Mouse (Mus musculus) heart, postnatal 25 days (tissue): ENCODE results near the gene Thoc5. TPM values are rescaled to one million over a fixed set of nuclear protein-coding genes. Genes with fewer than 3 reads are reported as not detected.
A peak's percentile ranks its signal among the peaks of the same experiment; 100 is the strongest.

Experiments used
- DNase-seq: peaks from one replicate; pipeline ENCODE4 v3.0.0; 2022; ENCODE audit warnings: low spot score
- intact Hi-C: fragments of 180-260 bp; cut with DNase I; formaldehyde crosslinking; loops from one replicate; pipeline ENCODE4 v1.15.1; 2025
- total RNA-seq, 2 experiments: library from RNA; stranded (reverse); gene quantifications; 2 replicates each; pipeline ENCODE4 v1.2.3; 2021

The Thoc5 gene
- 10 to 100 TPM; 16.3 to 16.9 TPM for total RNA-seq

- intact Hi-C loops: no loop called here
Measured at GRCm38 (mm10) chr11:4894848-4895816, at the start of gene Thoc5. Gene Thoc5, plus strand, starts transcription at chr11:4895320.

GRCm38 (mm10) chr11:4848483-4849248 lies 46.5 kb upstream of the Thoc5 start:
- intact Hi-C loops: no loop called here
- DNase-seq: peak; percentile 8

More at GRCm38 (mm10) chr11:4894848-4895816, at the start of gene Thoc5:
- peak; percentile 63 for DNase-seq

- intact Hi-C loops: no loop called here
- DNase-seq: peak; percentile 98
Measured at GRCm38 (mm10) chr11:4849258-4849943, 45.7 kb upstream of the Thoc5 start, which contains the start of gene Nf2. Gene Nf2, minus strand, starts transcription at chr11:4849536.

DNA sequence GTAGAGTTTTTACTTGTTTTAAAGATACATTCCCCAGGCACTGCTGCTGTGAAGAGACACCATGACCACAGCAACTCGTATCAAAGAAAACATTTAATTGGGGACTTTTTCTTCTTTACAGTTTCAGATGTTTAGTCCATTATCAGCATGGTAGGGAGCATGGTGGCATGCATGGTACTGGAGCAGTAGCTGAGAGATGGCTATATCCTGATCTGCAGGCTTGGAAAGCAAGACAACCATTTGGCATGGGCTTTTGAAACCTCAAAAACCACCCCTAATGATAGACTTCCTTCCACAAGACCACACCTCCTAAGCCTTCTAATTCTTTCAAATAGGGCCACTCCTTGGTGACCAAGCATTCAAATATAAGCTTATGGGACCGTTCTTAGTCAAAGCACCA lies 44.7 kb upstream of the Thoc5 start:
- DNase-seq: no peak
- intact Hi-C loops: no loop called here

- intact Hi-C loops: no loop called here
- no peak for DNase-seq
Measured at GRCm38 (mm10) chr11:4853021-4853420, 42.1 kb upstream of the Thoc5 start.

- DNase-seq: no peak
Measured at GRCm38 (mm10) chr11:4854181-4854580, 40.9 kb upstream of the Thoc5 start.

GRCm38 (mm10) chr11:4858416-4858815 lies 36.7 kb upstream of the Thoc5 start:
- intact Hi-C loops: no loop called here
- no peak for DNase-seq

More at GRCm38 (mm10) chr11:4854181-4854580, 40.9 kb upstream of the Thoc5 start:
- intact Hi-C loops: no loop called here

DNA sequence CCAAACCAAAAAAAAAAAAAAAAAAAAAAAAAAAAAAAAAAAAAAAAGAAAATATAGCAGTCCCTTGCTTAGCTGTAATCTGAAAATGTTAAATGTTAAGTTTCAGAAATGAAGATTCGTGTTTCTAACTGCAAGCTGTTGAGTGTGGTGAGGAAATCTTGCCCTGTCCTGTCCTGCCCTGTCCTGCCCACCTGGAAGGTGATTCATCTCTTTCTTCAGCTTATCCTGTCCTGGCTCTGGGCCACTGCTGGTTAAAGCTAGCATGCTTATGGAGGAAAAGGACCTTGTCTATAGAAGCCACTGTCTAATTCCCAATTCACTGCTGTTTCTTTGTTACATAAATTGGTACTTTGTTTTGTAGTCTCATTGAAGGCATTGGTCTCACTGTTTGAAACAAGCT lies 34.1 kb upstream of the Thoc5 start:
- DNase-seq: no peak
- intact Hi-C loops: no loop called here

DNA sequence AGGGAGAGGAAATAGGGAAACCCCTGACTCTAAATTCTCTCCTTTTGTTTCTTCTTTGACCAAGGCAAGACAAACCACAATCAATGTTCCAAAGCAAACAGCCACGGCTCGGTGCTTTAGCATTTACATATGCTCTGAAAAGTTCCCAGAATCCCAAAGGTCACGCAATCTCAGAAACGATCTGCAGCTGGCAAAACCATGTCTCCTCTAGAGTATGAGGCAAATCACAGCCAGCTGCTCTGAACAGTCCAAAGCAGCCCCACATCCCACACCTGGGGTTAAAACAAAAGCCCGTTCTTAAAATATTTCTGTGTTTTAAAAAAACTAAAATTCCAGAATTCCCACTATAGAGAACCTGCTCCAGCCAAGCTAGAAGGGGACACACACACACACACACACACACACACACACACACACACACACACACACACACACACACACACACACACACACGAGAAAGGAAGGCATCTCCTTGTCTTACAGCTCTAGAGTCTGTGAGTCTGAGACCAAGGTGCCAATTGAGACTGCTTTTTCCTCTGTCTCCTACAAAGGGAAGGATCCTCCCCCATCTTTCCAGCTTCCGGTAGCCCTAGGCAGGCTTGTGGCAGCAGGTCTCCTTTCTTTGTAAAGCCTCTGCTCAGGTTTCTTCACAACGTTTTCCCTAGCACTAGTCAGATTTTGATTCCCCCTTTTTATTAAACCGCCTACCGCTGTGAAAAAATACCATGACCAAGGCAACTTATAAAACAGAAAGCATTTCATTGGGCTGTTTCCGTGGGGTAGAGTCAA lies 33.1 kb upstream of the Thoc5 start:
- intact Hi-C loops: no loop called here

GRCm38 (mm10) chr11:4862730-4863129 lies 32.4 kb upstream of the Thoc5 start:
- no peak for DNase-seq
- intact Hi-C loops: no loop called here

More for the DNA sequence above, 33.1 kb upstream of the Thoc5 start:
- DNase-seq: no peak

- DNase-seq: no peak
- intact Hi-C loops: loop anchor here (2.0 kb wide), 2 partner anchors 23 to 429 kb away; no protein-coding TSS in a partner anchor
Measured at GRCm38 (mm10) chr11:4865645-4866251, 29.4 kb upstream of the Thoc5 start.

DNA sequence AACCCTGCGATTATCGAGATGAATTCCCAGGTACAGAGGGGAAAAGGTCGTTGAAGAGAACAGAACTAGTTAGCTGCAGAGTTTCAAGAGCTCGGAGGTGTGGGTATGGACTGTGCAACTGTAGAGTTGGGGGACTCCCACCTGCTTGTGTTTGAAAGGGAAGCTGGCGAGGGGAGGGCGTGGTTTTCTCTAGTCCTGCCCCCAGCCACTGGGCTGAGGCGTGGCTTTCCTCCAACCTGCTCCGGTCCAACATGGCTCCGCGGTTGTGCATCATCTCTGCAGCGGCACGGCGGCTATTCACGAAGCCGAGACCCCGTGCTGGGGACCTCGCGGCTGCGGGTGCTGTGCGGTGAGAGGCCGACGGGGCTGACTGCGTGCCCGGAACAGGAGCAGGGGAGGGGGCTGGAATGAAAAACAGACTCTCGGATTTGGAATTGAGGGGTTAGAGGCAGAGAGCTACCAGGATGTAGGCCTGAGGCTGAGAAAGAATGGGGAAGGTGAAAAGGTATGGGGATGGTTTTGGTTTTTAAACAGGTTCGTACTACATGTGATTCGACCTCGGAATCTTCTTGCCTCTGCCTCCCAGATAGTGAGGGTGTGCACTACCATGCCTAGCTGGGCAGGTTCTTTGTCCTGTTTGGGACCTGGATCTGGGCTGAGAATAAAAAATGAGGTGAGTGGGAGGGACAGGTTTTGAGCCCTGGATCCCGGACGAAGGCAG lies 21.2 kb upstream of the Thoc5 start, which contains the start of gene Nipsnap1:
Gene Nipsnap1 (plus strand): TSS at position 197 of the 721 bp plus-strand sequence.
- intact Hi-C loops: no loop called here
- peak; percentile 24 for DNase-seq

GRCm38 (mm10) chr11:4874551-4874950 lies 20.6 kb upstream of the Thoc5 start:
- no peak for DNase-seq
- intact Hi-C loops: no loop called here

- no peak for DNase-seq
- intact Hi-C loops: no loop called here
Measured at GRCm38 (mm10) chr11:4881087-4881486, 14.0 kb upstream of the Thoc5 start.

- intact Hi-C loops: no loop called here
- no peak for DNase-seq
Measured at GRCm38 (mm10) chr11:4882892-4883627, 12.1 kb upstream of the Thoc5 start.

DNA sequence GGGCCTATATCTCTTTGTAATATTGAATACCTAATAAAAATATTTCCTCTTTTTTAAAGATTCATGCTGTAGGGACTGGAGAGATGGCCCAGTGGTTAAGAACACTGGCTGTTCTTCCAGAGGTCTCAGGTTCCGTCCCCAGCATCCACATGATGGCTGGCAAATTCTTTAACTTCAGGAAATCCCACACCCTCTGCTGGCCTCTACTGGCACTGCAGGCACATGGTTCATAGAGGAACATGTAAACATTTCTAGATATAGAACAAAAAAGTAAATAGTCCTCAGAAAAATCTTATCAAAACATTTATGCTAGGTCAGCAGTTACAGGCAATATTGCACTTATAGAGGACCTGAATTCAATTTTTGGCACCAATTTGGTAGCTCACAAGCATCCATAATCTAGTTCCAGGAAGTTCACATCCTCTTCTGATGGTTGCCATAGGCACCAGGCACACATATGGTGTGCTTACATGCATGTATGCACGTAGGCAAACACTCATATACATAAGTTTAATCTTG lies 9.7 kb upstream of the Thoc5 start:
- no peak for DNase-seq
- intact Hi-C loops: no loop called here

- DNase-seq: no peak
- intact Hi-C loops: no loop called here
Measured at GRCm38 (mm10) chr11:4886987-4887386, 8.1 kb upstream of the Thoc5 start.
